10 mouse cellular contexts compared by ENCODE assay signal in the genomic region with DNA sequence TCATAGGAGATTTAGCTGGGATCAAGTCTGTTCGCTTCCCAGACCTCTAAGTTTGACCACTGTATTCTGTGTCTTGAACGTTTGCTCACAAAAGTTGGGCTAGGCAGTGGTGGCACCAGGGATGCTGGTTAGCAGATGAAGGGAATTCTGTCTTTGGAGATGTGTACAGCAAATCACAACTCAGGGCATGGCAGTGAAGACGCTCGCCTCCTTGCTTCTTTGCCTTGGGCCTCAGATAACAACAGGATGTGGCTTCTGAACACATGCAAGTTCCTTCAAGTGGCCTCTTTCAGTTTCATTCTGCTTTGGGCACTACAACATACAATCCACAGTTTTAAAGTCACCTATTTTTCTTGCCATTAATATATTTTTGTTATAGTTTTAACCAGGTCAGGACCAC. TPM values are rescaled to one million over a fixed set of nuclear protein-coding genes. Genes with fewer than 3 reads are reported as not detected.
DNase-seq lines count a peak whose midpoint lies in the region; ATAC-seq and TF ChIP-seq lines count a peak whose summit lies in the region.
"Had no signal": no experiment of that assay in that cellular context is flagged by ENCODE, and none has a peak within 500 bp of the region (broad histone marks: within the 10 kb centered on the region; RNA-seq: fewer than 3 reads in every experiment).

No protein-coding gene starts in this region.

- no peak for ATAC-seq in kidney, postnatal 0 days (replicated peaks; ENCODE audit: low FRiP score, low read depth)
- peak; percentile 49; the same call in 1 of the 2 replicates for ATAC-seq in liver, postnatal 0 days
- ATAC-seq in midbrain, embryonic 11.5 days (ENCODE audit: low FRiP score) = no peak

- H3K36me3 ChIP-seq in kidney, postnatal 0 days (ENCODE audit: insufficient read depth, low read length) = no peaks in the 10 kb centered on the region
- H3K36me3 ChIP-seq in liver, postnatal 0 days (replicated peaks; ENCODE audit: insufficient read depth, low read length) = no peaks in the 10 kb centered on the region
- H3K36me3 ChIP-seq in midbrain, embryonic 11.5 days (ENCODE audit: control insufficient read depth, insufficient read depth, low read length) = no peaks in the 10 kb centered on the region
- H3K36me3 ChIP-seq: lung, embryonic 15.5 days had no signal

- no peak for TF ChIP-seq CTCF in kidney, postnatal 0 days (IDR thresholded peaks at IDR 0.05; ENCODE audit: low read depth)
- TF ChIP-seq CTCF in bone marrow macrophage, adult 2 months (IDR thresholded peaks at IDR 0.05; ENCODE audit: low read depth, low read length) = no peak
- TF ChIP-seq CTCF in liver, postnatal 0 days (IDR thresholded peaks at IDR 0.05; ENCODE audit: low read depth) = no peak

- no peak overlapping the region for H3K27ac ChIP-seq in kidney, postnatal 0 days
- H3K27ac ChIP-seq in bone marrow macrophage, adult 2 months (ENCODE audit: insufficient read depth, low read depth, low read length) = peak overlapping the region; percentile 27
- peak overlapping the region; percentile 80 for H3K27ac ChIP-seq in liver, postnatal 0 days (ENCODE audit: low read depth)
- H3K27ac ChIP-seq in midbrain, embryonic 11.5 days (ENCODE audit: low read depth, low read length) = no peak overlapping the region
- H3K27ac ChIP-seq: lung, embryonic 15.5 days had no signal

- TF ChIP-seq POLR2A in bone marrow macrophage, adult 2 months (IDR thresholded peaks at IDR 0.05; ENCODE audit: borderline replicate concordance, low read depth, low read length) = no peak

- DNase-seq in kidney, postnatal 0 days (ENCODE audit: low spot score) = peak; percentile 46
- no peak for DNase-seq in kidney, adult 11 months
- peak; percentile 17 for DNase-seq in liver, postnatal 0 days
- peak; percentile 23 to 60 for DNase-seq in thymus, adult 18-20 months
- no peak for DNase-seq in midbrain, embryonic 11.5 days (ENCODE audit: low spot score, missing footprints)
- DNase-seq in layer of hippocampus, postnatal 25 days (ENCODE audit: extremely low spot score in 1 of 2, low spot score in 1 of 2) = no peak
- no peak for DNase-seq in right cerebral cortex, postnatal 4 days

- no peak for TF ChIP-seq EP300 in liver, postnatal 0 days (IDR thresholded peaks at IDR 0.05; ENCODE audit: low read depth)

- peaks cover 23% of the 10 kb centered on the region; the same call in 1 of the 2 replicates for H3K4me1 ChIP-seq in kidney, postnatal 0 days (replicated peaks; ENCODE audit: insufficient read depth, low read length)
- H3K4me1 ChIP-seq in bone marrow macrophage, adult 2 months (ENCODE audit: control insufficient read depth, insufficient read depth, low read length) = peaks cover 37% of the 10 kb centered on the region
- peaks cover 14% of the 10 kb centered on the region for H3K4me1 ChIP-seq in liver, postnatal 0 days (ENCODE audit: insufficient read depth)
- peaks cover 4% of the 10 kb centered on the region; the same call in 1 of the 2 replicates for H3K4me1 ChIP-seq in midbrain, embryonic 11.5 days (ENCODE audit: control insufficient read depth, insufficient read depth, low read length)

- no peaks in the 10 kb centered on the region for H3K9me3 ChIP-seq in kidney, postnatal 0 days (replicated peaks; ENCODE audit: low read length)
- no peaks in the 10 kb centered on the region for H3K9me3 ChIP-seq in liver, postnatal 0 days (ENCODE audit: low read length)
- H3K9me3 ChIP-seq in midbrain, embryonic 11.5 days (ENCODE audit: control insufficient read depth, low read length) = no peaks in the 10 kb centered on the region
- H3K9me3 ChIP-seq: lung, embryonic 15.5 days had no signal

- no peaks in the 10 kb centered on the region for H3K27me3 ChIP-seq in kidney, postnatal 0 days (ENCODE audit: insufficient read depth, low read length)
- no peaks in the 10 kb centered on the region for H3K27me3 ChIP-seq in liver, postnatal 0 days (ENCODE audit: insufficient read depth, low read length)
- no peaks in the 10 kb centered on the region for H3K27me3 ChIP-seq in midbrain, embryonic 11.5 days (ENCODE audit: control insufficient read depth, insufficient read depth, low read length)
- H3K27me3 ChIP-seq: lung, embryonic 15.5 days had no signal

- H3K4me3 ChIP-seq in kidney, postnatal 0 days (replicated peaks; ENCODE audit: low read depth, low read length) = no peak overlapping the region
- H3K4me3 ChIP-seq in bone marrow macrophage, adult 2 months (ENCODE audit: insufficient read depth, low read length) = no peak overlapping the region
- no peak overlapping the region for H3K4me3 ChIP-seq in liver, postnatal 0 days (ENCODE audit: low read depth, low read length)
- H3K4me3 ChIP-seq in midbrain, embryonic 11.5 days (ENCODE audit: low read depth, low read length) = no peak overlapping the region
- H3K4me3 ChIP-seq: lung, embryonic 15.5 days had no signal

- H3K9ac ChIP-seq in kidney, postnatal 0 days (ENCODE audit: low read depth, low read length) = no peak overlapping the region
- no peak overlapping the region for H3K9ac ChIP-seq in liver, postnatal 0 days (replicated peaks)
- no peak overlapping the region for H3K9ac ChIP-seq in midbrain, embryonic 11.5 days (ENCODE audit: low read length)
- H3K9ac ChIP-seq: lung, embryonic 15.5 days had no signal

- WGBS in kidney, postnatal 0 days = 76% methylated on average over 4 of the region's 4 CpGs
- WGBS in liver, postnatal 0 days (ENCODE audit: insufficient replicate concordance) = 41% methylated on average over 4 of the region's 4 CpGs
- 83% methylated on average over 4 of the region's 4 CpGs for WGBS in midbrain, embryonic 11.5 days

- no peak overlapping the region for H3K4me2 ChIP-seq in kidney, postnatal 0 days (ENCODE audit: low read length)
- H3K4me2 ChIP-seq in liver, postnatal 0 days (ENCODE audit: low read depth, low read length) = peak overlapping the region; percentile 40
- no peak overlapping the region for H3K4me2 ChIP-seq in midbrain, embryonic 11.5 days
- H3K4me2 ChIP-seq: lung, embryonic 15.5 days had no signal

RNA-seq across cellular contexts. Expression of a gene that starts 19.8 kb away (rescaled TPM):
- not detected in 2 replicates for polyA plus RNA-seq in kidney, postnatal 0 days (2015; fragmentation: Nextera tagmentation; extraction: Ambion mirVana)
- polyA plus RNA-seq in bone marrow macrophage, adult 2 months (2012; ENCODE audit: insufficient read depth, insufficient read length, missing spikeins) = not detected in 2 replicates
- not detected in 2 replicates for polyA plus RNA-seq in liver, postnatal 0 days (2015; fragmentation: Nextera tagmentation; extraction: Ambion mirVana)
- polyA plus RNA-seq in midbrain, embryonic 11.5 days (2014; fragmentation: Nextera tagmentation; extraction: Ambion mirVana) = not detected in 2 replicates
- total RNA-seq in layer of hippocampus, postnatal 25 days (2021) = not detected
- polyA plus RNA-seq: large intestine, adult 2 months; lung, embryonic 15.5 days had no signal

Comparison
In these comparisons a context has a peak if more than half of its experiments do, and no peak if none do; other contexts are left out.
1. DNase-seq: peak in kidney, postnatal 0 days (single experiment), liver, postnatal 0 days (single experiment) and thymus, adult 18-20 months (2 of 2); none in kidney, adult 11 months (single experiment), midbrain, embryonic 11.5 days (single experiment), layer of hippocampus, postnatal 25 days (0 of 2) and right cerebral cortex, postnatal 4 days (single experiment).
2. H3K27ac ChIP-seq: peak in bone marrow macrophage, adult 2 months (single experiment) and liver, postnatal 0 days (single experiment); none in kidney, postnatal 0 days (single experiment) and midbrain, embryonic 11.5 days (single experiment).